Mouse (Mus musculus) forebrain, embryonic 12.5 days (tissue): ENCODE results near the gene Mtch1. TPM values are rescaled to one million over a fixed set of nuclear protein-coding genes. Genes with fewer than 3 reads are reported as not detected.
"Not testable (repeated sequence)": the region's sequence is repeated elsewhere in the genome, so short reads cannot be mapped to it uniquely, and the experiment has no call there.

ENCODE experiments used
- ATAC-seq: fragments of 200-750 bp; cut with Nextera tagmentation; 2 replicates; pipeline ENCODE4 v1.8.0; 2017; ENCODE audit warnings: moderate TSS enrichment; ENCODE audit not compliant: low FRiP score
- H3K27ac ChIP-seq: fragments of 300-500 bp; sonication (generic); 2 replicates; pipeline ENCODE4 v1.5.1; 2016; ENCODE audit warnings: mild to moderate bottlenecking
- H3K27me3 ChIP-seq: fragments of 300-500 bp; sonication (generic); 2 replicates; pipeline ENCODE4 v1.6.1; 2016; ENCODE audit warnings: mild to moderate bottlenecking
- H3K36me3 ChIP-seq: fragments of 300-500 bp; sonication (generic); replicated peaks from 2 replicates; pipeline ENCODE4 v1.6.1; 2016; ENCODE audit warnings: mild to moderate bottlenecking
- H3K4me1 ChIP-seq: fragments of 300-500 bp; sonication (generic); 2 replicates; pipeline ENCODE4 v1.6.1; 2016
- H3K4me2 ChIP-seq: fragments of 300-500 bp; sonication (generic); 2 replicates; pipeline ENCODE4 v1.6.1; 2016; ENCODE audit warnings: mild to moderate bottlenecking, moderate library complexity
- H3K4me3 ChIP-seq: fragments of 300-500 bp; sonication (generic); replicated peaks from 2 replicates; pipeline ENCODE4 v1.5.1; 2016; ENCODE audit warnings: mild to moderate bottlenecking
- H3K9ac ChIP-seq: fragments of 300-500 bp; sonication (generic); 2 replicates; pipeline ENCODE4 v1.6.1; 2016; ENCODE audit warnings: mild to moderate bottlenecking
- H3K9me3 ChIP-seq: fragments of 300-500 bp; sonication (generic); 2 replicates; pipeline ENCODE4 v1.6.1; 2016
- WGBS: fragments of 180-500 bp; shearing (Covaris S2); methylation state at CpG from one replicate; pipeline ENCODE4 v1.1.7; 2016; 5-methylcytosine and 5-hydroxymethylcytosine counted together
- polyA plus RNA-seq: library from polyadenylated mRNA; unstranded; fragments of >200 nt; fragmentation: Nextera tagmentation; extraction: Ambion mirVana; gene quantifications from 2 replicates; pipeline ENCODE4 v1.2.1, GENCODE M21; 2016

The Mtch1 gene
- polyA plus RNA-seq, 1 experiment from 2014 or later, result 393 TPM

DNA sequence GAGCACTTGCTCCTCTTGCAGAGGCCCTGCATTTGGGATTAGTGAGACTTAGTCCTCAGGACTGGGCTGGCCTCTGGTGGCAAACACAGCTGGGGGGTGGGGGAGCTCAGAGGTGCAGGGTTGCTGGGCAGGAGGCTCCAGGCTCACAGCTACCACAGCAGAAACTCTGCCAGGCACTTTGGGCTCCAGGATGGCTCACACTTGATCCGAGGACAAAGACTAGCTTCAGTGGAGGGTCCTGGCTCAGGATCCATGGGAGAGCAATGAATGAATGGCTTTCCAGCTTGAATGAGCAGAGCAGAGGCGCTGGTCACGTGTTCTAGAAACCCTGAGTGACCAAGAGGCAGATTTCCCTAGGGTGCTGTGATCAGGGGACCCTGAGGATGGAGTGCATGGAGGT lies 11.2 kb upstream of the Mtch1 start:
- WGBS, result 44% methylated on average over 3 of the region's 3 CpGs
- Histone ChIP-seq H3K4me1 (peaks cover 35% of the 10 kb centered on the region), H3K4me3 (no peak overlapping the region), H3K9ac (no peak overlapping the region), H3K4me2 (no peak overlapping the region), H3K27ac (no peak overlapping the region), H3K27me3 (no peaks in the 10 kb centered on the region), H3K36me3 (no peaks in the 10 kb centered on the region), H3K9me3 (no peaks in the 10 kb centered on the region)
- no peak for ATAC-seq

DNA sequence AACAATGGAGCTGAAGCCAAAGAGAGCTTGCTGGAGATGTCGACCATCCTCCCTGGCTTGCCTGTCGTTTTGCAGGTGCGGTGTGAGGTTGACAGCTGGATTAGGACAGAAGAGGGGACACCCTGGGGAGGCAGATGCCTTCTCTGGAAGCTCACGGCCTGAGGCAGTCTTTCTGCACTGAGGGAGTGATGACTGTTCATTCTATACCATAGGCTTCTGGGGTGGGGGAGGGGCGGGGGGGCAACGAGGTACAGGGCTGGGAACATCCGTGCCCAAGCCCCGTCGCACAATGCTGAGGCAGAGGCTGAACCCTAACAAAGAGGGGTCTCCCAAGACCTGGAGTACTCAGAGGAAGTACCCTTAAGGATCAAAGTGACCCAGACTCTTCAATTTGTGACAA lies 9.1 kb upstream of the Mtch1 start:
- Histone ChIP-seq H3K27me3 (no peaks in the 10 kb centered on the region), H3K4me1 (peaks cover 35% of the 10 kb centered on the region), H3K36me3 (no peaks in the 10 kb centered on the region), H3K9ac (peak overlapping the region; percentile 48), H3K9me3 (no peaks in the 10 kb centered on the region), H3K27ac (peak overlapping the region; percentile 99), H3K4me2 (peak overlapping the region; percentile 62), H3K4me3 (peak overlapping the region; percentile 37)
- WGBS, result 3% methylated on average over 9 of the region's 9 CpGs
- ATAC-seq, result peak; percentile 56

DNA sequence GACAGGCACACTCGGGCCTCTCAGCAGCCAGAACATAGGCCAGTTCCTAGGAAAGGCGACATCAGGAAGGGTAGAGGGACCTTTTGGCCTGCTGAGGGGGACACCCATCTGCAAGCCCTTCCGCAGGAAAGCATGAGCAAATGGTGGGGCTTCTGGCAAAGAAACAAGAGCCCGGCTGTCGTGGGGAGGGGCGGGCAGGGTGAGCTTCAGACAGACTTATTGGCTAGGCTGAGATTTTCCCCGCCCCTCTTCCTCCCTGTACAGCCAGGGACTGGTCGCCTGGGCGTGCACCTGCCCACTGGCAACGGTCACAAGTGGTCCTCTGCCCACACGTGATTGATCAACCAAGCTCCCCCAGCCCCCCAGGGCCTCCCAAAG lies 8.7 kb upstream of the Mtch1 start:
- ATAC-seq, result peak; percentile 95
- H3K27ac ChIP-seq, result peak overlapping the region; percentile 99
- peak overlapping the region; percentile 62 for H3K4me2 ChIP-seq
- 0% methylated on average over 11 of the region's 11 CpGs for WGBS
- no peaks in the 10 kb centered on the region for H3K27me3 ChIP-seq
- H3K4me1 ChIP-seq, result peaks cover 35% of the 10 kb centered on the region
- no peaks in the 10 kb centered on the region for H3K36me3 ChIP-seq
- peak overlapping the region; percentile 48 for H3K9ac ChIP-seq
- H3K4me3 ChIP-seq, result peak overlapping the region; percentile 37
- H3K9me3 ChIP-seq, result no peaks in the 10 kb centered on the region

DNA sequence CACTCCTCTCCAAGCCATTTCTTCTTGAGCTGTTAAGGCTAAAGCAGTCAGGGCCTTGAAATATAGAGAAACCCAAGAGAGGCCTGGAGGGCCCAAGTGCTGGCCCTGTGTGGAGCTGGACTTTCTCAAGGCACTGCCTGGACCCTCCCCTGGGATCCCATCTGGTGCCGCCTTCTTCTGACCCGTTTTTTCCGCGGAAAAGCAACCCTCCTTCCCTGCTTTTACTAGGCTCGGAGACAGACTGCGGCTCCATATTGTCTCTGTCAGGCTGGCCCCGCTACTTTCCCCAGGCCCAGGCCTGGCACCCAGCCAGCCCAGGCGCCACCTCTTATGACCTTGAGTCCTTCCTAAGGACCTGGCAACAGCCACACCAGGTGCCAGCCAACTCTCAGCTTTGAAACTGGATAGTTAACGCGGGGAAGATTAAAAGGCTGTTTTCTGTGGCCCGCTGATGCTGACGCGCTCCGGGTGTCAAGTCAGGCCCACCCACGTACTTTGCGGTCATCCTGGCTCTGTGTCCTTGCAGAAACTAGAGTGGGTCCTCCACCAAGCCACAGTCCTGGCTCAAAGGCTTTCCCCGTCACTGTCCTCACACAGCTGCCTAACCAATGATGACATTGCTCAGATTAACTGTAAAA lies 8.2 kb upstream of the Mtch1 start:
- Histone ChIP-seq H3K27me3 (no peaks in the 10 kb centered on the region), H3K9me3 (no peaks in the 10 kb centered on the region), H3K4me1 (peaks cover 35% of the 10 kb centered on the region), H3K36me3 (no peaks in the 10 kb centered on the region), H3K4me3 (peak overlapping the region; percentile 37), H3K27ac (peak overlapping the region; percentile 99), H3K9ac (peak overlapping the region; percentile 48), H3K4me2 (peak overlapping the region; percentile 62)
- WGBS, result 8% methylated on average over 17 of the region's 17 CpGs
- ATAC-seq, result peak; percentile 43; the same call in 1 of the 2 replicates

DNA sequence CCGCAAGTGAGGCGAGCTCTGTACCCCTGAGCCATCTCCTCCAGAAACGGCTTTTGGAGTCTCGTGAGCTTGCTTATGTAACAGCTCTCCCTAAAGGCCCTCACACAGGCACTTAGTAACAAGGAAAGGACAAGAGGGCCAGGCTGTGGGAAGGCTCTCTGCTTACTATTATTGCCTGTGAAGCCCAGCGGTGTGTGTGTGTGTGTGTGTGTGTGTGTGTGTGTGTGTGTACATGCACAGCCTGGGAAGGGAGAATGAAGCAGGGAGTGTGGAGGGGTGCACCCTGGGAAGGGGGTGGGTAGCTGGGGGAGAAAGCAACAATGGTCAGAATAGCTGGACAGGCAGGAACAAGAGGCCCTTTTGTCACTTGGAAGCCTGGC lies 7.7 kb upstream of the Mtch1 start:
- peak overlapping the region; percentile 99 for H3K27ac ChIP-seq
- no peaks in the 10 kb centered on the region for H3K27me3 ChIP-seq
- no peaks in the 10 kb centered on the region for H3K36me3 ChIP-seq
- H3K4me1 ChIP-seq, result peaks cover 35% of the 10 kb centered on the region
- peak; percentile 70 for ATAC-seq
- 13% methylated on average over 5 of the region's 5 CpGs for WGBS
- no peaks in the 10 kb centered on the region for H3K9me3 ChIP-seq
- H3K4me2 ChIP-seq, result peak overlapping the region; percentile 62
- 0 out of 2 replicates have a peak overlapping the region, but pooled peaks have one; percentile 29 for H3K9ac ChIP-seq
- 0 out of 2 replicates have a peak overlapping the region, but pooled peaks have one; percentile 0 for H3K4me3 ChIP-seq

DNA sequence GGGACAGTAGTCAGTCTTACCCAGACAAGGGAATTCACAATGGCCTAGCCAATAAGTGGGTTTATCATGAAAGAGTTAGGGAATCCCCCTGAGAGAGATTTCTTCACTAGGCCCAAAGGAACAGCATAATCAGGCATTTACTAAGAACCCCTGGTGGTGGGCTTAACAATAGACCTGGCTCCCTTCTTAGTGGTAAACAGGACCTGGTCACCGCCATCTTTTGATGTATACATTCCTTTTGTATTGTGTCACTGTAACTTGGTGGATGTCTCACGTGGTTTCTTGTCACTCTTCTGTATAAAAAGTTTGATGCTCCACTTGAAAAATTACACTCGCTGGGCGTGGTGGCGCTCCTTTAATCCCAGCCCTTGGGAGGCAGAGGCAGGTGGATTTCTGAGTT lies 3.3 kb upstream of the Mtch1 start:
- H3K9me3 ChIP-seq, H3K4me3 ChIP-seq, H3K9ac ChIP-seq, H3K27ac ChIP-seq, H3K4me2 ChIP-seq, ATAC-seq, H3K27me3 ChIP-seq, H3K36me3 ChIP-seq: not testable (repeated sequence)
- 57% methylated on average over 5 of the region's 5 CpGs for WGBS
- H3K4me1 ChIP-seq, result peaks cover 30% of the 10 kb centered on the region

DNA sequence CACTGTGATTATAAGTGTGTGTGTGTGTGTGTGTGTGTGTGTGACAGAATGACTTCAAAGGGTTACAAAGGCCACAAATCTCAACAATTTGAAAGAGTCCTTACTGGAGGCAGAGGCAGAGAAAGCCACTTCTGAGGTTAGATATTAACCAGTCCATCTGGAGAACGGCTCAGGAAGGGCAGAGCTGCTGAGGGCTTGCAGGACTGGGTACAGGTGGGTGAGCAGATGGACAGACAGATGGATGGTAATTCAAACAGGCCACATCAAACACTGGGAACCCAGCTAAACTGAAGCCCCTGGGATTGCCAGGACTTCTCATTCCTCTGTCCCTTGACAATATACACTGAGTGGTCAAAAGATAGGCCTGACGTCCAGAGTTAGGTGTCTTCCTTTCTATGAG lies 1.3 kb upstream of the Mtch1 start:
- WGBS, result 86% methylated on average over 2 of the region's 2 CpGs
- no peak for ATAC-seq
- Histone ChIP-seq H3K4me2 (no peak overlapping the region), H3K4me3 (no peak overlapping the region), H3K9me3 (no peaks in the 10 kb centered on the region), H3K4me1 (peaks cover 25% of the 10 kb centered on the region), H3K27me3 (no peaks in the 10 kb centered on the region), H3K27ac (no peak overlapping the region), H3K9ac (no peak overlapping the region), H3K36me3 (peaks cover 8% of the 10 kb centered on the region)

DNA sequence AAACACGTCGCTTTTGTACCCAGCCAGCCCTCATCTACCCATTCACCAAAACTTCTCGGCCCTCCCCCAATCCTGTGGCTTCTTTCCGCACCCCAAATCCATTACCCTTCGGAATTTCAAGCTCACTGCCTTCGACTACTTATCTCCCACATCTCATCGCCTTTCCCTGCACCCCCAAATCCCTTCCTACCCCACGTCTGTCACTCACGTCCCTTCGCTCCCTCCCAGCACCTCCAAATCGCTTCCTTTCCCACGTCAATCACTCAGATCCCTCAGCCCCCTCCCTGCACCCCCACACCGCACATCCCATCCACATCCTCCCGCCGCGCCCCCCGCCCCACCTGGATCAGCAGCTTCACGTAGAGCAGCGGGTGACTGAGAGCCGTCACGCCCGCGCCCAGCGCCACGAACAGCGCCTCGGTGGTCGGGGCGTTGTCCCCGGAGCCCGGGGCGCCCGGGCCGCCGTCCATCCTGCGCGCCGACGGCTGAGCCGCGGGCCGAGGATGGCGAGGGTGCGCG lies 549 bp downstream of the Mtch1 start:
- under 1% methylated on average over 44 of the region's 45 CpGs for WGBS
- H3K27me3 ChIP-seq, result no peaks in the 10 kb centered on the region
- H3K9ac ChIP-seq, result peak overlapping the region; percentile 93
- H3K9me3 ChIP-seq, result no peaks in the 10 kb centered on the region
- peaks cover 24% of the 10 kb centered on the region for H3K36me3 ChIP-seq
- peaks cover 34% of the 10 kb centered on the region for H3K4me1 ChIP-seq
- peak overlapping the region; percentile 77 for H3K4me2 ChIP-seq
- H3K27ac ChIP-seq, result peak overlapping the region; percentile 90
- peak; percentile 51 for ATAC-seq
- H3K4me3 ChIP-seq, result peak overlapping the region; percentile 75

DNA sequence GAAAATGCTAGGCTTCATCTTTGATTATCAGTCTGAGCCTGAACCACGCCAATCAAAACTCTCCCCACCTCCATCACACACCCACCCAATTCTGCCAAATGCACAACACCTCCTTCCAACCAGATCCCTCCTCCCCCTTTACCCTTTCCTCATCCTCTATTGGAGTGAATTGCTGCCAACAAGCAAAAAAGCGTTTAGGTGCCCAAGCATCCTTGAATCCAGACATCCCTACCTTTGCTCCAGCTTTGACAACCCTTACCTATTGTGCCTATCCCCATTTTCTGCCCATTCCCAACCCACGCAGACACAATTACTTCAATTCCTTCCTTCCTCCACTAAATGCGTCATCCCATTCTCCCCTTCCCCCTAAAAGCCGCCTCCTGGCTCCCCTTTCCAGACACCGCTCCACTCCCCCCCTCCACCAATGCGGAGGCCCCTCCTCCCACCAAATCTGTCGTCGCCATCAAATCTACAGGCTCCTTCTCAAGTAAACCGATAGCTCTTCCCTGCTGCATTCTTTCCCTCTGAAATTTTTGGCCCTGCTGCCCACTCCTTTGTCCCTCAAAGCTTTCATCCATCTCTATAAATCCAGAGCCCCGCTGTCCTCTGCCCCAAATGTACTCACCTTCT lies 1.1 kb downstream of the Mtch1 start:
- 5% methylated on average over 11 of the region's 11 CpGs for WGBS

DNA sequence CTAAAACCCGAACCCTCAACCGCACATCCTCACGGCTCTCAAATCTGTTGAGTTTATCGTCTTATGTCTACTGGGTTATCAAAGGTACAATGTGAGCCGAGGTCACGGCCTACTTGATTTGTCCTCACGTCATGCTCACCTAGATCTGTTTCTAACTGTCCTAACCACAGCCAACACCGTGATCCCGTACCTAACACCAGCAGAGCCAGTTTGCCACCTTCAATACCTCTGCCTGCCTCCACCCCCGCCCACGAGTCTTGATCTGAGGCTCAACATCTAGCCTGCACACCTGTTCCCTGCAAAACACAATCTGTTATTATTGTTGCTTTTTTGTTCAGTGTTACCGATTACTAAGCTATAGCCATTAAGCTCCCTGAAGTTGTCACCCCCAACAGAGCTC lies 2.5 kb downstream of the Mtch1 start:
- ATAC-seq, result no peak
- no peak overlapping the region for H3K4me3 ChIP-seq
- H3K4me2 ChIP-seq, result peak overlapping the region; percentile 77; the same call in 1 of the 2 replicates
- no peaks in the 10 kb centered on the region for H3K27me3 ChIP-seq
- WGBS, result 95% methylated on average over 12 of the region's 12 CpGs
- H3K36me3 ChIP-seq, result peaks cover 39% of the 10 kb centered on the region
- no peak overlapping the region for H3K27ac ChIP-seq
- no peak overlapping the region; the same call in 1 of the 2 replicates for H3K9ac ChIP-seq
- H3K4me1 ChIP-seq, result peaks cover 47% of the 10 kb centered on the region
- H3K9me3 ChIP-seq, result no peaks in the 10 kb centered on the region

More for the DNA sequence above, 1.1 kb downstream of the Mtch1 start:
- Histone ChIP-seq H3K27ac (peak overlapping the region; percentile 90), H3K4me2 (peak overlapping the region; percentile 77), H3K27me3 (no peaks in the 10 kb centered on the region), H3K4me3 (peak overlapping the region; percentile 75), H3K4me1 (peaks cover 39% of the 10 kb centered on the region), H3K9ac (peak overlapping the region; percentile 93), H3K9me3 (no peaks in the 10 kb centered on the region), H3K36me3 (peaks cover 30% of the 10 kb centered on the region)
- ATAC-seq, result peak; percentile 5; the same call in 1 of the 2 replicates

DNA sequence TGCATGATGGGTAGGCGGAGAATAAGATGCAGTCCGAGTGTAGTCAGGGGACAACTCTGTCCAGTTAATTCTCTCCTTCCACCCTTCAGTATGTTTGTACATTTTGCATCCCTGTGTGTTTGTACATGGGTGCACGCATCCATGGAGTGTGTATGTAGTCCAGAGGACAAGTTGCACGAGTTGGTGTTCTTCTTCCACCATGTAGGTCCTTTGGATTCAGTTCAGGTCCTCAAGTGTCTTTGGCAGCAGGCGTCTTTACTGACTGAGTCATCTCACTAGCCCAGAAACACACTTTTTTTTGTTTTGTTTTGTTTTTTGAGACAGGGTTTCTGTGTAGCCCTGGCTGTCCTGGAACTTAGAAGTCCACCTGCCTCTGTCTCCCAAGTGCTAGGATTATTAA lies 4.5 kb downstream of the Mtch1 start:
- H3K4me2 ChIP-seq, result no peak overlapping the region
- H3K27me3 ChIP-seq, result no peaks in the 10 kb centered on the region
- no peaks in the 10 kb centered on the region for H3K9me3 ChIP-seq
- H3K27ac ChIP-seq, result no peak overlapping the region
- H3K4me3 ChIP-seq, result no peak overlapping the region
- H3K36me3 ChIP-seq, result peaks cover 59% of the 10 kb centered on the region
- peaks cover 45% of the 10 kb centered on the region for H3K4me1 ChIP-seq
- ATAC-seq, result no peak
- 90% methylated on average over 5 of the region's 5 CpGs for WGBS
- no peak overlapping the region for H3K9ac ChIP-seq

DNA sequence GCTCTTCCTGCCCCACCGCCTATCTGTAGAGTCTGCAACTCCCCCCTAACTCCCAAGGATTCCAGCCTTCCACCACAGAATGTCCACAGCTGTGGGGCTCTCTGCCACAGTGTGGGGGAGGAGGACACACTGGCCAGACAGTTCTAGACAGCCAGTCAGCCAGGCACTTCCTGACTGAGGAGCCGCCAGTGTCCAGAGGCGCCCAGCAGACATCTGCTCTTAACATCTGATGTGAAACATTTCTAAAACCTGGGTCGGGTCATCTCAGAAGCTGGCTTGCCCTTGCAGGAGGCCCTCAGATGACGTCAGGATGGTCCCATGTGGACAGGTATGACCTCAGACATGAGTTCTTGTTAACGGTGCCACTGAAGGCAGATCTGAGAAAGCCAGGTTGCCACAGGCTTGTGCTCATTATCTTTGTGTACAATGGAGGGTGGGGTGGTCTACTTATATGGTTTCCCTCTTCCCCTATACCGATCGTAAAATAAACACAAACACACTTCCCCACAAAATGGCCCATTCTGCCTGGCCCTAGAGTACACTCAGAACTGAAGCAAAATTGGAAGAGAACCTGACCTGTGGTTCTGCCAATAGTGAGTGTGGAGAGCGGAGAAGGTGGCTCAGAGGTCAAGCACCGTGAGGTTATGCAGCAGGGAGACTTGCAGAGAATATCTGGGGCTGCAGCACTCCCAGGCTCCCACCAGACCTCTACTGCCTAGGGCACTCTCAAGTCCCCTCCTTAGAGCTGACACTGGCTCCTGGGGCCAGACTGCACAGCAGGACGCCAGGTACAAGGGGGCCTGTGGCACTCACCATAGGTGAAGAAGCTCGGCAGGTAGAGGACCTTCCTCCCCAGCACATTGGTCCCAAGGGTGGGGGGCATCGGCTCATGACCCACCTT lies 5.5 kb downstream of the Mtch1 start:
- ATAC-seq, result 0 out of 2 replicates have a peak, but pooled peaks have one; percentile 21
- H3K4me1 ChIP-seq, result peaks cover 40% of the 10 kb centered on the region
- peaks cover 68% of the 10 kb centered on the region for H3K36me3 ChIP-seq

More for the DNA sequence above, 5.5 kb downstream of the Mtch1 start:
- Histone ChIP-seq H3K4me2 (no peak overlapping the region), H3K9me3 (no peaks in the 10 kb centered on the region), H3K27me3 (no peaks in the 10 kb centered on the region), H3K9ac (0 out of 2 replicates have a peak overlapping the region, but pooled peaks have one; percentile 12), H3K4me3 (no peak overlapping the region), H3K27ac (peak overlapping the region; percentile 66)
- WGBS, result 54% methylated on average over 13 of the region's 13 CpGs
